Mouse (Mus musculus): ENCODE results near the gene Syt9. TPM values are rescaled to one million over a fixed set of nuclear protein-coding genes. Genes with fewer than 3 reads are reported as not detected.

The Syt9 gene
- polyA plus RNA-seq, 1 experiment from 2014 or later, result 2.2 TPM

- ATAC-seq (replicated peaks; ENCODE audit: low FRiP score) (no peak), DNase-seq (ENCODE audit: low spot score) (no peak)
- H3K27me3 ChIP-seq (replicated peaks; ENCODE audit: control insufficient read depth, insufficient read depth, low read length), result no peaks in the 10 kb centered on the region
- no peaks in the 10 kb centered on the region for H3K36me3 ChIP-seq (ENCODE audit: control insufficient read depth, insufficient read depth, low read length)
- H3K27ac ChIP-seq (ENCODE audit: low read depth, low read length), result no peak overlapping the region
- H3K9me3 ChIP-seq (ENCODE audit: control insufficient read depth, low read length), result no peaks in the 10 kb centered on the region
- H3K4me2 ChIP-seq, result peak overlapping the region; percentile 7
- 0 out of 2 replicates have a peak, but pooled peaks cover 2% of the 10 kb centered on the region for H3K4me1 ChIP-seq (replicated peaks; ENCODE audit: control insufficient read depth, insufficient read depth, low read length)
- H3K9ac ChIP-seq (ENCODE audit: low read depth, low read length), result no peak overlapping the region
- no peak overlapping the region for H3K4me3 ChIP-seq (ENCODE audit: low read depth, low read length)
Measured at GRCm38 (mm10) chr7:107596753-107597152, 226.2 kb downstream of the Syt9 start.

- Histone ChIP-seq H3K9me3 (ENCODE audit: control insufficient read depth, low read length) (no peaks in the 10 kb centered on the region), H3K9ac (ENCODE audit: low read depth, low read length) (no peak overlapping the region), H3K4me2 (no peak overlapping the region), H3K4me3 (ENCODE audit: low read depth, low read length) (no peak overlapping the region), H3K27me3 (replicated peaks; ENCODE audit: control insufficient read depth, insufficient read depth, low read length) (no peaks in the 10 kb centered on the region), H3K36me3 (ENCODE audit: control insufficient read depth, insufficient read depth, low read length) (no peaks in the 10 kb centered on the region), H3K4me1 (replicated peaks; ENCODE audit: control insufficient read depth, insufficient read depth, low read length) (0 out of 2 replicates have a peak, but pooled peaks cover 2% of the 10 kb centered on the region), H3K27ac (ENCODE audit: low read depth, low read length) (no peak overlapping the region)
- WGBS, result 74% methylated on average over 3 of the region's 3 CpGs
- ATAC-seq (replicated peaks; ENCODE audit: low FRiP score), result no peak
- DNase-seq (ENCODE audit: low spot score), result no peak
Measured at GRCm38 (mm10) chr7:107597956-107598355, 227.4 kb downstream of the Syt9 start.

Other genes with a start within 250 kb of the Syt9 start
- gene Olfr715, start 239.6 kb upstream of the Syt9 start, polyA plus RNA-seq (2014; fragmentation: Nextera tagmentation; extraction: Ambion mirVana), result not detected in 2 replicates
- not detected in 2 replicates for gene Olfr716, start 232.4 kb upstream of the Syt9 start, polyA plus RNA-seq (2014; fragmentation: Nextera tagmentation; extraction: Ambion mirVana)
- gene Nlrp14, start 203.7 kb upstream of the Syt9 start, polyA plus RNA-seq (2014; fragmentation: Nextera tagmentation; extraction: Ambion mirVana), result not detected in 2 replicates
- gene Rbmxl2, start 161.3 kb upstream of the Syt9 start, polyA plus RNA-seq (2014; fragmentation: Nextera tagmentation; extraction: Ambion mirVana), result not detected in 2 replicates
- 5.0 and 5.5 TPM in 2 replicates for gene Olfml1, start 196.7 kb downstream of the Syt9 start, polyA plus RNA-seq (2014; fragmentation: Nextera tagmentation; extraction: Ambion mirVana)
- 8.8 and 9.1 TPM in 2 replicates for gene Ppfibp2, start 224.5 kb downstream of the Syt9 start, polyA plus RNA-seq (2014; fragmentation: Nextera tagmentation; extraction: Ambion mirVana)